Mouse (Mus musculus) ES-CJ7 (cell line): ENCODE data around the gene Cd160.
A peak's percentile ranks its signal among the peaks of the same experiment; 100 is the strongest.

Source experiments
- DNase-seq: peaks from one replicate; pipeline ENCODE4 v3.0.0; 2011; ENCODE audit warnings: low read depth, low spot score

Gene Cd160

DNA sequence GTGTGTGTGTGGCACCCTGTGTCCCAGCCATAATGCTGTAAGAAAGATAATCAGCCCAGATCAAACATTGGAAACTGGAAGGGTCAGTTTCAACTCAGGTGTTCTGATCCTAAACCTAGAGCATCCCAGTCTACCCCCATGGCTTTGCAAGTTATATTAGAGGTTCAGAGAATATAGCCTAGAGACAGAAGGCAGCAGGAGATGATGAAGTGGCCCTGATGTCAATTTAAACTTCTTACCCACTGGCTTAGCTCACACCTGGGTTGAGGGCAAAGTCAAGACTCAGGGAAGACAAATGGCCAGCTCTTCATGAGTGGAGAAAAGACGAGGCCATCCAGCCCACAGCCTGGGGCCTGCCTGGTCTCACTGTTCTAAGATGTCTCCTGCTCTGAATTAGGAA, at the start of gene Cd160, which contains the start of gene Pdzk1:
Gene Cd160 (minus strand): TSS at position 368 of the 400 bp plus-strand sequence.
Gene Pdzk1 (plus strand): TSS at position 301 of the 400 bp plus-strand sequence.
- DNase-seq = no peak

DNA sequence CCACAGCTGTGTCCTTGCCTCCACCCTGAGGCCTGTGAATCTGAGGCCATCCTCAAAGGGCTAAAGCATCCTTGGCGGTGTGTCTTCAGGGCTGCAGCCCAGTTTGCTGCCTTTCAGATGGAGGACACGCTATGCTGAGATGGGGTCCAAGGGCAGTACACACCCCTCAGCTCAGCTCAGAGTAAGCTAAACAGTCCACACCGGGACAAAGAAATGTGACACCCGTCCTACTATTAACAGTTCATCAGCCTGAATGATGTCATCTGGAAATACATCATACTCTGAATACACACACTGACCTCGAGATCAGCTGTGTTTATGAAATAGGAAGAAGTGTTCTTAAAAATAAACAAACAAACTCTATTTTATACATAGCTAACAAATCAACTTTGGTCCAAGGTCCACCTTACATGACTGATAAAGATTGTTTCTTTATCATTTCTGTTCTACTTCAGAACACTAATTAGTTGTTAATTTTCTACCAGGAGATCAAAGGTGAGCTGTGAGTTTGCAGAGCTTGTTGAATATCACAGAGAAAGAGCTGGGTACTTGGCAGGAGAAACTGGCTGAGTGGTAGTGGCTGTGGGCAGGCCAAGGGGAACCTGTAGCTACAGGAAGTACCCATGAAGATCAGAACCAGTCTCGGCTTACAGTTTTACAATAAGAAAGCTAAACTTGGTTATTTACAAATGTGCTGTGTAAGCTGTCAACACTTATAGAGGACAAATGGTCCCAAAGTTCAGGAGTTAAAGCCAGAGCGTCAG, 45.8 kb upstream of the Cd160 start:
- DNase-seq = no peak

DNA sequence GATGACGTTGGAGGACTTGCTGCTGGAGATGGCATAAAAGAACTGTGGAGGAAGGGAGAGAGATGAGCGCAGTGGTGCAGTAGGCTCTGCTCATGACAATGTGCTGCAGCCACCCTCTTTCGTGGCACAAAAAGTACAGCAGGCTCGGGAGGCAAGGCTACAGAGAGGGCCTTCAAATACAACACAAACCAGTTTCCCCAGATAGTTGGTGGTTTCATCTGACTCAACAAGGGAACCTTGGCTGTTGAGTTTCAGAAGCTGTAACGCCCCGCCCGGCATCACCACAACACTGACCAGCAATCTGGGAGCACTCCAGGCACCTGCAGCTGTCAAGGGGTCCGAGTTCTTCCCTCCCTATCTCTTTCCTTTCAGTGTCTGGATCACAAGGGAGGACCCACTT, 43.4 kb upstream of the Cd160 start:
- no peak for DNase-seq

DNA sequence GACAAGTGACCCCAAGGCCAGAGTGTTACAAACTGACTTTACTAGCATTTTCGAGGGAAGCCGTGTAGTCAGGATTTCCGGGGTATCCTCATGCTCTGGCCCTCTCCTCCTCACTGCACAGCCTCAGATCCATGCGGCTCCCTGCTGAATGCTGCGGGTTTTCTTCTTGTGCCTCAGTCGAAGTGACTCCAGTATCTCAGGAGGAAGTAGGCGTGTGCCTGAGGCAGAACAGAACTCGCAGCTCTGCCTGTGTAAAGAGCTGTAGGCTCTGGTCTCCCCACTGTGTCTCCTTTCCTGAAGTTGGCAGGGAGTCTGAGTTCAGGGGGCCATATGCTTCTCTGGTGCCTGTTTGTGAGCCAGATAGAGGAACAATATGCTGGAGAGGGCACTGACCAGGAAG, 41.9 kb upstream of the Cd160 start:
- DNase-seq = no peak

DNA sequence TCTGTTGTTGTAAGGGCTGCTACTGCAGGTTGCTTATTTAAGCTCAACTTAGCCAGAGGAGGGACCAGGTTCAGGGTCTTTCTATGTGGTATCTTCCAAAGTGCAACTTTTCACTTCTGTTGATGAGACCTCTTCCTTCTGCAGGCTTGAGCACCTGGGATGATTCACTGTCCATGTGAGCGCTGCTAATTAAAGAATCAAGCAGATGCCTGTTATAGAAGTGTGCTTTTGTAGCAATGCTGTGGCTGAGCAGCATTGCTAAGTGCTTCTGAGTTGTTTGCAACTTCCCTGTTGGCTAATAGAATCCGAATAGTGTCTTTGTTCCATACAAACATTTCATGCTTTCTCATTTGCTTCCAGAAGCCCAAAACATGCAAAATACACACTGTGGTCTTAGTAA, 41.1 kb upstream of the Cd160 start:
- no peak for DNase-seq

DNA sequence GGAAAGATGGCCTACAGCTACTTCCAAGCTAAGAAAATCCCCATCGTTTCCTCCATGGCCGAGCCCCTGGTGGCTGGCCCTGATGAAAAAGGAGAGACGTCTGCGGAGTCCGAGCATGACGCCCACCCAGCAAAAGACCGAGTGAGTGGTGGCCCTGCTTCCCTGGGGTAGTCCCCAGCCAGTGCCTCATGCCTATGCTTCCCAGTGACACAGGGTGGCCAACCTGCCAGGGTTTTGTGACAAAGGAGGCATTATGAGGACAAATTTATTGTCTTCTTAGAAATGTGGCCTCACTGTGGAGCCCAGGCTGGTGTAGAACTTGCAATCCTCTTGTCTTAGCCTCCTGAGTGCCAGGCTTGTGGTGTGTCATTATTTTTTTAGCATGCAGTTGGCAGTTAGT, 39.9 kb upstream of the Cd160 start:
- DNase-seq = no peak

DNA sequence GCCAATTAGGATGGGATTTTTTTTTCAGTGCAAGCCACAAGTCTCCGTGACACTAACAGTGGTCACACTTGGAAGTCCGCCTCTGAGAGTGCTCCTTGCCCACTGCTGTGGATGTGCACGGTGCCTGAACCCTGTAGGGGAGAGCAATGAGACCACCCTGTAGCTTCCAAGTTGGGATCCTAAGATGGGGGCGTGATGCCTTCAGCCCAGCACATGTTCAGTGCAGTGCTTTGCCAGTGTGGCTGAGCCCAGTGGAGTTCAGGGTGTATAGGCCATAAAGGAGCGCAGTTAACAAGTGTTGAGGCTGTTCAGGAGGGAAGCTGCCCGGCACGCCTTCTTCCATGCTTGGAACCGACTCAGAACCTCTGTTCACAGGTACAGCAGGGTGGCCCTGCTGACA, 39.4 kb upstream of the Cd160 start:
- no peak for DNase-seq

DNA sequence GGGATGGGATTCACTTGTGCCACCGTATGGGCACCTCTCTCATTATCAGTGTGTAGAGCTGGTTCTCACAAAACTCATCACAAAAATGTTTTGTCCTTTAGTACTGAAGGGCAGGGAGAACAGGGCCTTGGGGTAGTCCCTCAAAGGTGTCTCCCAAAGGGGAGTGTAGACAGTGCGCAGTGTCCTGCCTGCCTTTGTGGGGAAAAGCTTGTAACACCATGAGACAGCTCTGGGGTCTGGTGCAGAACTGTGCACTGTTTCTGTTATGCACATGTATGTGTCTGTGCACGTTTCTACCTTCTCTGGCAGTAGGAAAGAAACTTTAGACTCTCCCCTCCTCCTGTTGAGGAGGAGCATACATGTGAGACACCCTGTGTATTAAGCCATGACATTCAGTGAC, 38.7 kb upstream of the Cd160 start:
- no peak for DNase-seq

DNA sequence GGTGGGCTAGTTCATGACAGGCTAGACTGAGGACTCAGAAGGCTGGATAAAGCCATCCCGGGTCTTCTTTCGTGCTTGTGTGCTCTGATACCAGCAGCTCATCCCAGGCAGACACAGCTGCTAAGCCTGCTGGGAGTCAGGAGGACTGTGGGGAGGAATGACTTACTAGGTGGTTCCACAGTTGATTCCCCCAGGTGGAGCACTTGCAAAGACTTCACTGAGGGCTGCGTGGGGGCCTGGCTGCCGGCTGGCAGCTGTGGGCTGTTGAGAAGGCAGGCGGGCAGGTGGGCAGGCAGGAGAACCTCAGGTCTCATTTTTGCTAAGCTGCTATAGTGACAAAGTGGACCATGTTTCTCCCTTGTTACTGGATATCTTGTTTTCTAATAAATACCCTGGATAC, 31.3 kb upstream of the Cd160 start:
- no peak for DNase-seq

DNA sequence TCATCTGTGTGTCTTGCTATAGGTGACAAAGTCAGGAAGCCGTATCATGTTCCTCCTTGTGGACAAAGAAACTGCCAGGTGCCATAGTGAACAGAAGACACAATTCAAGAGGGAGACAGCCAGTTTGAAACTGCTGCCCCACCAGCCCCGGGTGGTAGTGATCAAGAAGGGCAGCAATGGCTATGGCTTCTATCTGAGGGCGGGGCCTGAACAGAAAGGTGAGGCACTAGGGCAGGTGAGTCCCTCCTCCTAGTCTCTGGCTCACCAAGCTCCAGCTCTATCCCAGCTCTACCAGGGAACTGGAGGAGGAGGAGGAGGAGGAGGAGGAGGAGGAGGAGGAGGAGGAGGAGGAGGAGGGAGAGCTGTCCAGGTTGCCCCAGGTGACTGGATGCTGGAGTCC, 26.7 kb upstream of the Cd160 start:
- DNase-seq = no peak

DNA sequence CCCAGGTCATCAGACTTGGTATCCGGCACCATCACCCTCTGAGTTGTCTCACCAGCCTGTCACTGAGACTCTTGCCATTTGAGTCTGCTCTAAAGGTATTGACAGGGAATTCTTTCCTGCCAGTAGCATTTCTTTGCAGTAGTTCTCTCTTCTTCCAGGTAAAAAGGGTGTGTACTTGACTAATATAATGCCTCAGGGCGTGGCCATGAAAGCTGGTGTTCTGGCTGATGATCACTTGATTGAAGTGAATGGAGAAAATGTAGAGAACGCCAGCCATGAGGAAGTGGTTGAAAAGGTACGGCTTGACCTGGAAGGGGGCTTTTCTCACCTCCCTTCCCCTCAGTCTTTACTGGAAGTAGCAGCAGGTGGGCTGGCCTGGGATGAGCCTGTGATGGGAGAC, 25.2 kb upstream of the Cd160 start:
- DNase-seq = peak; percentile 51

DNA sequence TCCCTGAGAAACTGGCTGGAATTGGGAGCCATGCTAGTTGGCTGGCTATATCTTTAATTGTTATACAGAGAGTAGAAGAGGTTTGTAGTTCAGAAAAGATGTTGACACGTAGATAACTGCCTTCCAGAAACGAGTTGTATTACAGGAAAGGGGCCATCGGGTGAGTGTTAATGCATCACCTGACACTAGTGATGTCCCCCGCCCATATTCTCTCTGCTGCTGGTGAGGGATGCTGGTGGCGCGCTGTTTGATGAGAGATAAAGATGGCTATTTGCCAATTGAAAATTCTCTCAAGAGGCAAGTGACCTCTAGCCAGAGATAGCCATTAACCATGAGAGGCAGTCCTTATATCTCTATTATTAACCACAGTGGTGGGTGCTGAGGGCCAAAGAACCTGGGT, 23.4 kb upstream of the Cd160 start:
- DNase-seq = no peak

DNA sequence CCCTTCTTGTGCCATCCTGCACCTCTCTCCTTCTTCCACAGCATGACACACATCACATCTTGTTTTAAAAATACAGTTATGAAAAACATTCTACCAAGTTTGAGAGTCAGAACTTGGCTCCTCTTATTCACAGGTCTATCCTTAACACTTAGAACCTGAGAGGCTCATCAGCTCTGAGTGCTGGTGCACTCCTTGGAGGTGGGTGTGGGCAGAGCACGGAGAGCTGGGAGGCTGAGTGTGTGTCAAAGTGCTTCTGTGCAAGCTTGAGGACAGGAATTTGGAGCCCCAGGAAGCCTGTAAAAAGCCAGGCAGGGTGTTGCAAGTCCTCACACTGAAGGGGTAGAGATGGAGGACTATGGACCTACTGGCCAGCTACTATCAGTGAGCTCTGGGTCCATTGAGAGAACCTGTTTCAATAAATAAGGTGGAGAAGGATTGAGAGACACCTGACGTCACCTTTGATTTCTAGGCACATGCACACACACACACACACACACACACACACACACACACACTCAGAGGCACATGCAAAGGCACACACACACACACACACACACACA, 20.1 kb upstream of the Cd160 start:
- no peak for DNase-seq

DNA sequence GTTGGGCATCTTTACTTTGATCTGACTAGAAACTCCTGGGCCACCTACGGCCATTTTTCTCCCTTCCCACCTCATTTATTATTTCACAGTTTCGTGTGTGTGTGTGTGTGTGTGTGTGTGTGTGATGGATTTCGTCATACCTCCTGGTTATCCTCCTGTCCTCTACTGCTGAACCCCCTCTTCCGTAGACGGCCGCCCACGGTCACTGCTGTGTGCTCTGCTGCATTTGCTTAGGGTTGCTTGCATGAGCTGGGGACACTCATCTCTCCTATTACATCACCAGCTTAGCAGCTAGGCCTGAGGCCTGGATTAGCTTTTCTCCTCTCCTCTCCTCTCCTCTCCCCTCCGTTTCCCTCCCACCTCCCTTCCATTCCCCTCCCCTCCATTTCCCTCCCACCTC, 19.3 kb upstream of the Cd160 start:
- no peak for DNase-seq

DNA sequence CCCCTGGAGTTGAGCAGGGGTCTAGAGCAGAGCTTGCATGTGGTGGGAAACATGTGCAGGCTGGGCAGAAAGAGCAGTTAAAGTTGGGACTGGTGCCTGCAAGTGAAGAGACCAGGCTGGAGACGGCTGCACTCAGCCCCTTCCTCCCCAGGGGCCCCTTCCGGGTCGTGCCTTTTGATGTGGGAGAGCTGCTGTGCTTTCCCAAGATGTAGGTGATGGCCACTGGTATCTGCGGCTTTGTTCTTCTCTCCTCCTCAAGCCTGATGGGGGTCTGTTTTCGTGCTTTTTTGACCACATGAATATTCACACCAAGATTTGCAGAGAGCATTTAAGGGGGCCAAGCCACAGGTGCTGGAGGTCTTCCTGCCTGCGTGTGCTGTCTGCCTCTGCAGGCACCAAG, 18.5 kb upstream of the Cd160 start:
- no peak for DNase-seq

DNA sequence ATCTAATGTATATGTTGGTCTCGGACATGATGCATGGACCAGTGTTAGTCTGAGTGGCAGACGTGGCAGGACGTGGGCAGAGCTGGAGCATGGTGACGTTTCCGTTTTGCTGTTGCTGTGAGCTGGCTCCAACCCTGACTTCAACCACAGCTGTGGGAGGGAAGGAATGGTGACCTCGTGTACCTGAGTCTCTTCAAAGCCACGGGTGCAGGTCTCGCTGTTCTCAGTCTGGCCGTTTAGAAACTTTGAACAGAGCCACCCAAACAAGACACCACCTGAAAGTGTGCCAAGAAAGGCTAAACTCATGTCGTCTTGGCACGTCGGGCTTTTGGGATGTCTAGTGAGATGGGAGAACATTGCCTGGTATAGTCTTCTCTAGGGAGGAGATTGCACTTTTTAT, 17.8 kb upstream of the Cd160 start:
- no peak for DNase-seq

DNA sequence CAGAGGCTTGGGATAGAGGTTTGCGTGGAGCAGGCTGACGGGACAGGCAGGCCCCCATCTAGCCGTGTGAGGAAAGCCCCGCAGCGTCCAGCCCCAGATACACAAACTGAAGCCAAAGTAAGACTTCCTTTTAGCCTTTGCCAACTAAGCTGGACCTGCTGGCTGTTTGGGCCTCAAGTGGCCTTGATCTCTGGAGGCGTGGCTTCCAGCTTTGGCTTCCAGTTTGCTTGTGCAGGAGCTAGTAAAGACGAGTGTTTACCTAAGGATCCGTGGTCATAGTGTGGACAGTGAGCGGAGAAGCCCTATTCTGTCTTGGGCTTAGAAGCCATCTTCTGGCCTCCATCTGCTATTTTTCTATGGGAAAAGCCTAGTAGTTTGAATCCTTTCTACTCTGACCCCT, 16.7 kb upstream of the Cd160 start:
- DNase-seq = no peak

DNA sequence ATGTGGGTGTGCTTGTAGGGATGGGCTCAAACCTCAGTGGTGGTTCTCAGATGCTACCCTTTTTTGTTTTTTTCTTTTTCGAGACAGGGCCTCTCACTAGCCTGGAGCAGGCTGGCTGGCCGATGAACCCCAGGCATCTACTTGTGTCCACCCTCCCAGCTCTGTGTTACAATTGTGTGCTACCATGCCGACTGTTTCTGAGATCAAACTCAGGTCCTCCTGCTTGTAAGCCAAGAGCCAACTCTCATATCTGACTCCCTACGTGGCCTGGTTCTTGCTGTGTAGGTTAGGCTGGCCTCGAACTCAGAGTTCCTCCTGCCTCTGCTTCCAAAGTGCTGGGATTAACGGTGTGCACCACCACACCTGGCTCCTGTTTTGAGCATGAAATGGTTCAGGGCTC, 16.0 kb upstream of the Cd160 start:
- no peak for DNase-seq

DNA sequence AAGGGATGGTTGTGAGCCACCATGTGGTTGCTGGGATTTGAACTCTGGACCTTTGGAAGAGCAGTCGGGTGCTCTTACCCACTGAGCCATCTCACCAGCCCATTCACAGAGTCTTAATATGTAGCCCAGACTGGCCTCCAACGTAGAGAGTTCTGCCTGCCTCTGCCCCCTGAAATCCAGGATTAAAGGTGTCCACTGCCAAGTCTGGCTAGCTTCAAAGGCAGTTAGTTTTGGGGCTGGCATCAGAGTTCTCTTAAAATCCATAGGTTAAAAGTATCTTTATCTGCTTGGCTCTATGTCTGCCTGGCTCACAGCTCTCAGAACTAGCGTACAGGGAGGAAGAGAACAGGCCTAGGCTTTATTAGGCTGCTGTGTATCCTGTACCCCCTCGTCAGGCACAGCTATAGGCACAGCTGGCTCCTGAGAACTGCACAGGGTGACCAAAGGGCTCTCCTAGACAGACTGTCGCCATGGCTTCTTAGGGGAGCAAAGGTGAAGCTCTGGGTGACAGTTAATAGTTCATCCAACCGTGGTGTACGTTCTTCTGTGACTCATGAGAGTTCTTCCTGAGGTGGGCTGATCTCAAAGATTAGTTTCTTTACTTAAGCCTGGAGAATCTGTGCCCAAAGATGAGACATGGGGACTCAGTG, 10.0 kb upstream of the Cd160 start:
- no peak for DNase-seq

DNA sequence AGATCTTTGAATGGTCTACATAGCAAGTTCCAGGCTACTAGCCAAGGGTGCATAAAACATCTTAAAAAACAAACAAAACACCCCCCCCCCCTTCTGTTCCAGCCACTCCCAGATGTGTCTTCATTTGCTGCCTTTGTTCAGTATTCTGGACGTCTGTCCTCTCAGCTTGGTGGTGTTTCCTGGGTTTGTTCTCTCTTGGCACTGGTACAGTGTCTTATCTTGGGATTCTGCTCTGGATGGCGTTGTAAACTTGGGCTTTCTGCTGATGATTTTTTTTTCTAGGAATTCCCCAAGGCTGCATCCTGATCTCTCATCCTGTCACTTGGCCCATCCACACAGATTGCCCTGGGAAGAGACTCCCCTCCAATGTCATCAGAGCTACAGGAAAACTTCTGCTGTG, 7.3 kb upstream of the Cd160 start:
- no peak for DNase-seq

DNA sequence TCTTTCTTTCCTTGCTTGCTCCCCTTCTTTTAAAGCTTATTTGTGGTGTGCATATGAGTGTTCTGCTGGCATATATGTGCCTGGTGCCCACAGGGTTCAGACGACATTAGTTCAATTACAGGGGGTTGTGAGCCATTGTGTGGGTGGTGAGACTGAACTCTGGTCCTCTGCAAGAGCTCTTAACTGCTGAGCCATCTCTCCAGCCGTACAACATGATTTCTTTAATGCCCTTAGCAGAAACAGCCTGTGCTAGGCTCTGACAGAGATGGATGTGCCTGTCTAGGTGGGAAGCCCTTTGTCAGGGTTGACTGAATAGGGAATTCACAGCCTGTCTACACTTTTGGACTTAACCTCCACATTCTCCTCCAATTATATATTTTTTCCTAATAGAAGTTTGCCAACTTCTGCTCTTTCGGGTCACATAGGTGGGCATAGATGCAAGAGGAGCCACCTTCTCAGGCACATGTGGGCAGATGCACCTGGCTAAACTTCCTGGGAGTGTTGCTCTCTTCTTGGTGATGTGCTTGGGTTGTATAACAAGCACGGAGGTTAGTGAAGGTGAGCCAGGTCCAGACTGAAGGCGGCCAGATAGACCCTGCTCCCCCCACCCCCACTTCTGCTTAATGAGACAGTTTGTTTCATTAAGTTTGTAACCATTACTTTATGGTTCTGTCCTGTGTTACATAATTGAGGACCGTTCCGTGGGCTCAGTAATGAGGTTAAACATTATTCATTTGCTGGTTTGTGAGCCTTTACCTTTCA, 5.6 kb upstream of the Cd160 start:
- no peak for DNase-seq

DNA sequence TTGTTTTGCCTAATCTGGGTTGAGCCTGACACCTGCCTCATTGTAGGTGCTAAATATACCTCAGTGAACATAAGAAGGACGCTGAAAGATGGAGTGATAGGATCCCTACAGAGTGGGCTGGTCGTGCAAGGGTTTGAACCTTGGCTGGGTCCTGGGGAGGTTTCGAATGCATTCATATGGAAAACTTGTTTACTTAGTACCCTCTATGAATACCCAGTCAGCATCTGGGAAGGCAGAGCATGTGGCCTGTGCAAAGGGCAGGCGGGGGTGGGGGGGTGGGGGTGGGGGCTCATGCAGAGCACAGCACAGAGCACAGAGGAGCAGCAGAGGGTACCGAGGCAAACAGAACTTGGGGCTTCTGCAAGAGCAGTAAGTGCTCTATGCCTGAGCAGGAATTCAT, 3.8 kb upstream of the Cd160 start:
- DNase-seq = peak; percentile 24
